Mouse (Mus musculus) limb, embryonic 13.5 days (tissue): ENCODE measurements around the gene Ppp1r35. TPM values are rescaled to one million over a fixed set of nuclear protein-coding genes. Genes with fewer than 3 reads are reported as not detected.
A peak's percentile ranks its signal among the peaks of the same experiment; 100 is the strongest.

Source experiments
- ATAC-seq: fragments of 200-750 bp; cut with Nextera tagmentation; 2 replicates; pipeline ENCODE4 v1.8.0; 2017; ENCODE audit warnings: low read depth, moderate number of reproducible peaks, moderate TSS enrichment; ENCODE audit not compliant: low FRiP score
- H3K27ac ChIP-seq: fragments of 300-500 bp; sonication (generic); 2 replicates; pipeline ENCODE4 v1.5.1; 2015; ENCODE audit warnings: inconsistent platforms, mild to moderate bottlenecking, moderate library complexity
- H3K27me3 ChIP-seq: fragments of 300-500 bp; sonication (generic); 2 replicates; pipeline ENCODE4 v1.6.1; 2015; ENCODE audit warnings: mild to moderate bottlenecking, inconsistent platforms
- H3K36me3 ChIP-seq: fragments of 300-500 bp; sonication (generic); 2 replicates; pipeline ENCODE4 v1.6.1; 2015; ENCODE audit warnings: inconsistent platforms, mild to moderate bottlenecking, moderate library complexity
- H3K4me1 ChIP-seq: fragments of 300-500 bp; sonication (generic); 2 replicates; pipeline ENCODE4 v1.6.1; 2015; ENCODE audit warnings: inconsistent platforms
- H3K4me2 ChIP-seq: fragments of 300-500 bp; sonication (generic); replicated peaks from 2 replicates; pipeline ENCODE4 v1.6.1; 2015; ENCODE audit warnings: inconsistent platforms, mild to moderate bottlenecking, moderate library complexity
- H3K4me3 ChIP-seq: fragments of 300-500 bp; sonication (generic); 2 replicates; pipeline ENCODE4 v1.5.1; 2015; ENCODE audit warnings: moderate library complexity, mild to moderate bottlenecking, inconsistent platforms
- H3K9ac ChIP-seq: fragments of 300-500 bp; sonication (generic); 2 replicates; pipeline ENCODE4 v1.6.1; 2015; ENCODE audit warnings: mild to moderate bottlenecking, inconsistent platforms
- H3K9me3 ChIP-seq: fragments of 300-500 bp; sonication (generic); 2 replicates; pipeline ENCODE4 v1.6.1; 2016; ENCODE audit warnings: inconsistent platforms
- WGBS: fragments of 180-500 bp; shearing (Covaris S2); methylation state at CpG from one replicate; pipeline ENCODE4 v1.1.7; 2015; 5-methylcytosine and 5-hydroxymethylcytosine counted together
- polyA plus RNA-seq: library from polyadenylated mRNA; unstranded; fragments of >200 nt; fragmentation: Nextera tagmentation; extraction: Ambion mirVana; gene quantifications from 2 replicates; pipeline ENCODE4 v1.2.1, GENCODE M21; 2015

The Ppp1r35 gene
- polyA plus RNA-seq = 26.5 and 27.2 TPM in 2 replicates

- no peaks in the 10 kb centered on the region for H3K9me3 ChIP-seq
- ATAC-seq = peak; percentile 94
- H3K9ac ChIP-seq = peak within 1 kb of the TSS; percentile 92
- no peaks in the 10 kb centered on the region for H3K27me3 ChIP-seq
- peak within 1 kb of the TSS; percentile 97 for H3K4me2 ChIP-seq
- peak within 1 kb of the TSS; percentile 99 for H3K4me3 ChIP-seq
- peaks cover 39% of the 10 kb centered on the region for H3K4me1 ChIP-seq
- H3K27ac ChIP-seq = peak within 1 kb of the TSS; percentile 92
- under 1% methylated on average over 31 of the region's 31 CpGs for WGBS
- peaks cover 37% of the 10 kb centered on the region for H3K36me3 ChIP-seq
Measured at GRCm38 (mm10) chr5:137778635-137779034, at the start of gene Ppp1r35. TSS of gene Ppp1r35 (plus strand) at chr5:137778849.

DNA sequence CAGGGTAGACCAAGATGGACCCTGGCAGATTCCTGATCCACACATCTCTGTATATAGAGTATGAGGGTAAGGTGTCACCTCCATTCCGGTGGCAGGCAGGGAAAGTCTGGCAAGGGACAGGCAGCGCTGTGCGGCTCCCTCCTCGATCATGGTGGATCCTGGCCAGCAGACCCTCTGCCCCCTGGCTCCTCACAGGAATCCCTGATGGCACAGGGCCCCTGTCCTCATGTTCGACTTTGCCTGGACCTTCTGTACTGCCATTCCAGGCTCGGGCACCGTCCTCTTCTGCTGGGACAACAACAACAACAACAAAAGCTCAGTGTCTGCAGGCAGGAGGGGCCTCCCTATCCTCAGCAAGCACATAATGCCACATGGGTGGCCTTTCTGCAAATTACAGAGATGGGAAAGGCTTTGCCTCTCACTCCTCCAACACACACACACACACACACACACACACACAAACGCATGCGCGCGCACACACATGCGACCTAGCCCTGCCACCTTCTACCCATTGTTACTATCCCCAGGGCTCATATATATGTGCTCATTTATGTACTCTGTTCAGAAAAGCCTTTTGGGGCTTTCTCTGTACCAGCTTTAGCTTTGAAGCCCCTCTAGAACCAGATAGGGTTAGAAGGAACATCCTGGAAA is 44.9 kb upstream of the Ppp1r35 start:
- H3K4me1 ChIP-seq = peaks cover 27% of the 10 kb centered on the region
- no peaks in the 10 kb centered on the region for H3K9me3 ChIP-seq
- 0 out of 2 replicates have a peak, but pooled peaks have one; percentile 12 for ATAC-seq
- peaks cover 73% of the 10 kb centered on the region for H3K36me3 ChIP-seq
- WGBS = 89% methylated on average over 12 of the region's 12 CpGs
- H3K4me3 ChIP-seq = no peak overlapping the region
- no peak overlapping the region for H3K27ac ChIP-seq
- H3K9ac ChIP-seq = 0 out of 2 replicates have a peak overlapping the region, but pooled peaks have one; percentile 19
- no peaks in the 10 kb centered on the region for H3K27me3 ChIP-seq
- H3K4me2 ChIP-seq = no peak overlapping the region

GRCm38 (mm10) chr5:137734289-137735061 is 44.2 kb upstream of the Ppp1r35 start:
- 70% methylated on average over 6 of the region's 6 CpGs for WGBS
- Histone ChIP-seq H3K4me2 (no peak overlapping the region), H3K9ac (0 out of 2 replicates have a peak overlapping the region, but pooled peaks have one; percentile 19), H3K4me1 (peaks cover 34% of the 10 kb centered on the region), H3K36me3 (peaks cover 71% of the 10 kb centered on the region), H3K9me3 (no peaks in the 10 kb centered on the region), H3K27ac (peak overlapping the region; percentile 22; the same call in 1 of the 2 replicates), H3K27me3 (no peaks in the 10 kb centered on the region), H3K4me3 (no peak overlapping the region)
- peak; percentile 60; the same call in 1 of the 2 replicates for ATAC-seq

- H3K4me1 ChIP-seq = peaks cover 44% of the 10 kb centered on the region
- no peak for ATAC-seq
- no peaks in the 10 kb centered on the region for H3K9me3 ChIP-seq
- H3K36me3 ChIP-seq = peaks cover 53% of the 10 kb centered on the region
- peak overlapping the region; percentile 21; the same call in 1 of the 2 replicates for H3K9ac ChIP-seq
- WGBS = 84% methylated on average over 6 of the region's 6 CpGs
- H3K4me3 ChIP-seq = no peak overlapping the region
- no peaks in the 10 kb centered on the region for H3K27me3 ChIP-seq
- no peak overlapping the region for H3K27ac ChIP-seq
- H3K4me2 ChIP-seq = no peak overlapping the region
Measured at GRCm38 (mm10) chr5:137737400-137737940, 41.2 kb upstream of the Ppp1r35 start.

DNA sequence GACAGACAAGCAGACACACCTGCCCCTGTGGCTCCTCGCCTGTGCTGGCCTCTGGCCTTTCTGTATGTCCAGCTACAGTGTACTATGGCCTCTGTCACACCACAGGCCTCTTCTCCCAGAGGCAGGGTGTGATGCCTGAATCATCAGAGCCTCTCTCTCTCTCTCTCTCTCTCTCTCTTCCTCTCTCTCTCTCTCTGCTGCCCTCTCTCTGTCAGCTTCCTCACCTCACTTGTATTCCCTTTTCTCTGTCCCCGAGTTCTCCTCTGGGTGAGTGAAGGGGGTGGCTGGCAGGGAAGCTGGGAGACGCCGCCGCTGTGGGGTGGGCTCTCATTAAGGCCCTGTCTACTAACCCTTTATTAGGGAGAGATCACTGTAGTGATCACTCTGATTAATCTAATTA is 40.1 kb upstream of the Ppp1r35 start:
- peaks cover 43% of the 10 kb centered on the region for H3K36me3 ChIP-seq
- 54% methylated on average over 5 of the region's 5 CpGs for WGBS
- no peaks in the 10 kb centered on the region for H3K9me3 ChIP-seq
- peaks cover 44% of the 10 kb centered on the region for H3K4me1 ChIP-seq
- H3K4me2 ChIP-seq = no peak overlapping the region
- no peak for ATAC-seq
- no peaks in the 10 kb centered on the region for H3K27me3 ChIP-seq
- H3K27ac ChIP-seq = no peak overlapping the region
- H3K9ac ChIP-seq = peak overlapping the region; percentile 78; the same call in 1 of the 2 replicates
- no peak overlapping the region for H3K4me3 ChIP-seq

DNA sequence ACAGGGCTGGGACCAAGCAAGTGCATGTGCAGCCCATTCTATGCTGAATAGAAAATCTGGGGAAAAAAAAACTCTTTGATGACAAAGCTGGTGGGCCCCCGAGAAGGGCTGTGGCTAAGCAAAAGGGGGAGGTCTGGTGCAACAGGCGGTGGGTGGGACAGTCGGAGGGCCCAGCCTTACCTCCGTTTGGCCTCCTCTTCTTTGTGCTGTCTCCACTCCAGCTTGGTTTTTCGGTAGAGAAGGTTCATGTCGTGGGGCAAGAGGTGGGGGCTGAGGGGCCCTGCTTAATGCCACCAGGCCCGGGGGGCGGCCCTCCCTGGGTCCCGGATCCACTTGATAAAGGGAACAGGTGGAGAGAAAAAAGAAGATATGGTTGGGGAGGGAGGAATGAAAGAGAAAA is 39.2 kb upstream of the Ppp1r35 start:
- Histone ChIP-seq H3K9me3 (no peaks in the 10 kb centered on the region), H3K9ac (peak overlapping the region; percentile 78), H3K4me3 (peak overlapping the region; percentile 65), H3K4me1 (peaks cover 34% of the 10 kb centered on the region), H3K36me3 (peaks cover 35% of the 10 kb centered on the region), H3K4me2 (peak overlapping the region; percentile 93), H3K27me3 (no peaks in the 10 kb centered on the region), H3K27ac (no peak overlapping the region)
- WGBS = 61% methylated on average over 9 of the region's 9 CpGs
- no peak for ATAC-seq

- Histone ChIP-seq H3K4me1 (peaks cover 31% of the 10 kb centered on the region), H3K9me3 (no peaks in the 10 kb centered on the region), H3K4me2 (peak overlapping the region; percentile 93), H3K27ac (peak overlapping the region; percentile 23; the same call in 1 of the 2 replicates), H3K27me3 (no peaks in the 10 kb centered on the region), H3K9ac (peak overlapping the region; percentile 78), H3K4me3 (peak overlapping the region; percentile 65), H3K36me3 (peaks cover 25% of the 10 kb centered on the region)
- 9% methylated on average over 11 of the region's 11 CpGs for WGBS
- 0 out of 2 replicates have a peak, but pooled peaks have one; percentile 2 for ATAC-seq
Measured at GRCm38 (mm10) chr5:137740506-137740905, 38.1 kb upstream of the Ppp1r35 start.

- under 1% methylated on average over 65 of the region's 71 CpGs for WGBS
Measured at GRCm38 (mm10) chr5:137741023-137741931, 37.4 kb upstream of the Ppp1r35 start, which contains the start of gene Nyap1. TSS of gene Nyap1 (minus strand) at chr5:137741607.

GRCm38 (mm10) chr5:137742048-137742447 is 36.6 kb upstream of the Ppp1r35 start:
- Histone ChIP-seq H3K36me3 (peaks cover 9% of the 10 kb centered on the region), H3K4me3 (peak overlapping the region; percentile 65; the same call in 1 of the 2 replicates), H3K9me3 (no peaks in the 10 kb centered on the region), H3K4me2 (peak overlapping the region; percentile 93), H3K4me1 (peaks cover 32% of the 10 kb centered on the region), H3K27ac (no peak overlapping the region), H3K27me3 (no peaks in the 10 kb centered on the region), H3K9ac (no peak overlapping the region)
- 56% methylated on average over 10 of the region's 10 CpGs for WGBS
- no peak for ATAC-seq

More at GRCm38 (mm10) chr5:137741023-137741931, 37.4 kb upstream of the Ppp1r35 start, which contains the start of gene Nyap1:
- Histone ChIP-seq H3K9ac (peak within 1 kb of the TSS; percentile 78), H3K9me3 (no peaks in the 10 kb centered on the region), H3K4me2 (peak within 1 kb of the TSS; percentile 93), H3K4me1 (peaks cover 32% of the 10 kb centered on the region), H3K27ac (peak within 1 kb of the TSS; percentile 23; the same call in 1 of the 2 replicates), H3K4me3 (peak within 1 kb of the TSS; percentile 65), H3K27me3 (no peaks in the 10 kb centered on the region), H3K36me3 (peaks cover 17% of the 10 kb centered on the region)
- ATAC-seq = peak; percentile 88

- 90% methylated on average over 6 of the region's 6 CpGs for WGBS
- peaks cover 3% of the 10 kb centered on the region for H3K36me3 ChIP-seq
- ATAC-seq = no peak
- no peaks in the 10 kb centered on the region for H3K27me3 ChIP-seq
- peaks cover 38% of the 10 kb centered on the region for H3K4me1 ChIP-seq
- H3K9me3 ChIP-seq = no peaks in the 10 kb centered on the region
- H3K27ac ChIP-seq = no peak overlapping the region
- no peak overlapping the region for H3K9ac ChIP-seq
- no peak overlapping the region for H3K4me2 ChIP-seq
- no peak overlapping the region for H3K4me3 ChIP-seq
Measured at GRCm38 (mm10) chr5:137742836-137743235, 35.8 kb upstream of the Ppp1r35 start.

DNA sequence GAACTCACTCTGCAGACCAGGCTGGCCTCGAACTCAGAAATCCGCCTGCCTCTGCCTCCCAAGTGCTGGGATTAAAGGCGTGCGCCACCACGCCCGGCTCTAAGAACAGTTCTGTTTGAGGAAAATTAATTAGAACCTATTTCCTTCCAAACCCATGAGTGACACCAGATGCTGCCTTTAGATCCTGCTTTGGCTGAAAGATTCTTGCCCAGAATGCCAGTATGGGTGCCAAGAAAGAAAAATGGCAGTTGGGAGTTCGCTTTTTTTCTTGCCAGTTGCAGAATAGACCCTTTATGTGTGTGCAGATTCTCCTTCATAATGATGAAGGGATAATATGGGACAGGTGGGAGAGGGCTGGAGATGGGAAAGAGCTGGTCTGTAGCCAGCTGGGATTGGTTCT is 34.5 kb upstream of the Ppp1r35 start:
- no peak overlapping the region for H3K4me3 ChIP-seq
- H3K9me3 ChIP-seq = no peaks in the 10 kb centered on the region
- no peak overlapping the region for H3K4me2 ChIP-seq
- H3K27ac ChIP-seq = no peak overlapping the region
- H3K27me3 ChIP-seq = no peaks in the 10 kb centered on the region
- WGBS = 76% methylated on average over 7 of the region's 7 CpGs
- no peak overlapping the region for H3K9ac ChIP-seq
- peaks cover 46% of the 10 kb centered on the region for H3K4me1 ChIP-seq
- no peak for ATAC-seq
- H3K36me3 ChIP-seq = peaks cover 3% of the 10 kb centered on the region; the same call in 1 of the 2 replicates
